Mouse (Mus musculus) induced T-regulatory cell, adult 2 months (primary cell): ENCODE data around the gene Slit3.

Experiments used
- DNase-seq: peaks from one replicate; pipeline ENCODE4 v3.0.0-alpha.2; 2012; ENCODE audit warnings: low read depth

Slit3 gene

DNA sequence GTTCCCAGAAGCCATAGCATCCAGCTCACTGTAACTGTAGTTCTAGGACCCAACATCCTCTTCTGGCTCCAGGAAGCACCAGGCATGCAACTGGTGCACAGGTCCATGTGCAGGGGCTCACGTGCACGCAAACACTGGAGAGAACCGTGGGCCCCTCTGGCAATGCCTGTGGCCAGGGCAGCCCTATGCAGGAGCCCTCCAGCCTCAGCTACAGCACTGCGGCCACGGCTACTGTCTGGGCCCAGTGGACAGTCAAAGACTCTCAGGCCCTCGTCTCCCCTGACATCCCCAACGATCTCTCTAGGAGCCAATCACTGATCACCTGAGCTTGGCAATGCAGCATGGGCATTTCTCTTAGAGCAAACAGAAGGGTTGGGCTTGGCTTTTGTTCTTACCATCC, 572.6 kb downstream of the Slit3 start:
- DNase-seq = no peak

GRCm38 (mm10) chr11:35697476-35697875, 576.5 kb downstream of the Slit3 start:
- DNase-seq = no peak

DNA sequence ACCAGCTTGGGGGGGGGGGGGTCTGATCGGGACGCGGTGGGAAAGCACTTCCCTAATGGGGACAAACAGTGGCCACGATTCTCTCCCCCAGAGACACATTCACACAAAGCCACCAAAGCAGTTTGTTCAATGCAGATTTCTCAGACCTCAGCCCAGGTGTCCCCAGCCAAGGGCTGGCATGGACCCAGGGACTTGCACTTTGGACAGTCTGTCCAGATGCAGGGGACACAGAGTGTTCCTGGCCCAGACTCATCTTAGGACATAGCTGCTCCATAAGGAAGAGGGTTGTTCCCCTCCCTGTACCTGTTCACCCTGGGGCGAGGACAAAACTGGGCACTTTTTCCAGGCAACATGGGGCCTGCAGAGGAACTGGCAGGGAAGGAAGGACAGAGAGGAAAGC, 577.9 kb downstream of the Slit3 start:
- DNase-seq = no peak

- DNase-seq = peak; percentile 7
Measured at GRCm38 (mm10) chr11:35703471-35703870, 582.4 kb downstream of the Slit3 start.

DNA sequence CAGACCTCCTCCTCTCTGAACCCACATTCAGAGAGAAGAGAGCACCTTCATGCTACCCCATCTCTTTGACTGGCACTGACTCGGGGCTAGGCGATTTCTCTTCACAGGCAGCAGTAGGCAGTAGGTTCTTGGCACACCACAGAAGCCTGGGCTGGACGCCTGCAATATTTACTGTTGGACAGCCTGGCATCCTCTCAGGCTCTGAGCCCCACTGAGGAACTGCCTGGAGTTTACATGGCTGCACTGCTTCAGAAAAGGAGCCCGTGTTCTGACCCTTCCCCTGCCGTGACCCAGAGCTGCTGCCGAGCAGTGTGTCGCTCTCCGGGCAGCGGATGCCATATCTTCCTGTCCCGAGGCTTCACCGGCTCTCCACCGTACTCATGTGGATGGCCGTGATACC, 583.4 kb downstream of the Slit3 start:
- DNase-seq = no peak

- DNase-seq = no peak
Measured at GRCm38 (mm10) chr11:35704927-35705326, 583.9 kb downstream of the Slit3 start.

GRCm38 (mm10) chr11:35707431-35707830, 586.4 kb downstream of the Slit3 start:
- DNase-seq = no peak

DNA sequence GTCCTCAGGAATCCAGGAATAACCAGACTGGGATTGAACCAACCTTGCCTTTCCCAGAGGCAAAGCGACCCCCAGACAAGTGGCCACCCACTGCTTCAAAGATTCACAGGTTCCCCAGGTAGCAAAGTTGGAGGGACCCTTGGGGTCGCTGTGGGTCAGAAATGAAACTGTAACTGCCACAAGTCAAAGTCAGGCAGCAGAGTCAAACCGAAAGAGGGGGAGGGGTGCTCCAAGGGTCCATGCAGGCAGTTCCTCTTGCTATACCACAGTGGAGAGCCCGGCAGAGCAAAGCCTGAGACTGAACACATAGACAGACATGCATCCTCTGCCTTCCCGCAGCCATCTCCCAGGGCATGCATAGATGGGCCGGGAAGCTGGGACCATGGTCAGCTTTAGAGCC, 590.3 kb downstream of the Slit3 start:
- no peak for DNase-seq

GRCm38 (mm10) chr11:35718881-35719280, 597.9 kb downstream of the Slit3 start:
- DNase-seq = no peak

GRCm38 (mm10) chr11:35723876-35724275, 602.9 kb downstream of the Slit3 start:
- DNase-seq = no peak

- no peak for DNase-seq
Measured at GRCm38 (mm10) chr11:35726341-35726846, 605.4 kb downstream of the Slit3 start.

GRCm38 (mm10) chr11:35728200-35728599, 607.2 kb downstream of the Slit3 start:
- DNase-seq = no peak

DNA sequence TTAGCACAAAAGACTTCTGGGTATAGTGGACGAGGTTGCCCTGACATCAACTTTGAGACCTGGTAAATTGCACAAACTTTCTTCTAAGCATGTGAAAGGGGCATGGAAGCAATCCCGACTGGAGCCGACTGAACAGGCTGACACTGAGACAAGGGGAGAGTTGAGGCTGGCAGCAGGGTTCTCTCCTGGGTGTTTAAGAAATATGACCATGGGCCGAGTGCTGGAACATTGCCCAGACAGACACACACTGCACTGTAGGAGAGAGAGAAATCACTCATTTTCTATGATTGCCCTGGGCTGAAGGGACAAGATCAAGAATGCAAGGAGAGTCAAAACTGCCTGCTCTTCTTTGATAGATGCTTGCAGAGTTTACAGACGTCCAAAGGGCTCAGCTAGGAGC, 608.2 kb downstream of the Slit3 start:
- no peak for DNase-seq

DNA sequence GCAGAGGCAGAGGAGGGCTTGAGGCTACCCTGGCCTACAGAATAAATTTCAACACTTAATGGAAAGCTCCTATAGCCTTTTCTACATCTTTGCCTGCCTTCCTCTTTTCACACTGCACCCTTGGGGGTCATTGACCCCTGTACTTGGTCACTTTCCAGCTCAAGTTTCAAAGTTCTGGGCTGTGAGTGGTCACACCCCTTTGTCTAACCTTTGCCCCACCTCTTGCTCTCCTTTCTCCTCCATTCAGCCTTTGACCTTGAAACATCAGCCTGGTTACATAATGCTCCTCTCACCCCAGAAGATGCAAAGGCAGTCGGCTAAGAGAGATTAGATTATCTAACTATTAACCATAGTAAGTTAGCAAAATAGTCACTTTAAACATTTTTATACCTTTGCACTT, 611.3 kb downstream of the Slit3 start:
- no peak for DNase-seq

GRCm38 (mm10) chr11:35736817-35737216, 615.8 kb downstream of the Slit3 start:
- no peak for DNase-seq

GRCm38 (mm10) chr11:35737262-35737661, 616.2 kb downstream of the Slit3 start:
- no peak for DNase-seq

DNA sequence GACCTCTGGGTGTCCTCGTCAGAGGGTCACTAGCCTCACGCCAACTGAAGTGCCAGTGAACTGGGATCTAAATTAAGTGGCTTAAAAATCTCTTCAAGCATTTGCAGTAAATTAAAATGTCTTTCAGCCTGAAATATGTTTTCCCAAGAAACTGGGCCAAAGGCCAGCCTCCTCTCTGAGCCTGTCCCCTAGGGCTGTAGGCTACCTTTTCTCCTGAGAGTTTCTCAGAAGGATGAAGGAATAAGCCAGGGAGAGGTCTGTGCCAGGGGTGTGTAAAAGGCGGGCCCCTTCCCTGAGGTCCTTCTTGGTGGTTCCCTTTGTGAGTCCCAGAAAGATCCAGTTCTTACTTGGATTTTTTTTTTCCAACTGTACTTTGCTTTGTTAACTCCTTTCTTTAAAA, 617.1 kb downstream of the Slit3 start:
- no peak for DNase-seq

DNA sequence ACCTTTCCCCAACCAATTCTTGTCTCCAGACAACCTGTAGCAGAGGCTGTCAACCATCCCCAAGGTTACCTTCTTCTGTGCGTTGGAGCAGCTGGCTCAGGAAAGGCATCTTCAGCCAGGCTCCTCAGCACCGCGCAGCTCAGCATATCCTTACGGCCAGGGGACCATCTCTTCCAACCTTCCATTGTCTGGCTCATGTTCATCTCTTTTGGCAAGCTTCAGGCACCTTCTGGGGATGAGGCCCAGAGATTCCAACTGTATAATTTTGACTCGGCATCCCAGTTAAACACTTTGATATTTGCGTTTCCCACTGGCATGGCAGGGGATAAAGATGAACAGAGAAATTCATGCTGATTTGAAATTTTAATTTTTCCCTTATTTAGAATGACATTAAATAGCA, 622.6 kb downstream of the Slit3 start:
- DNase-seq = no peak

GRCm38 (mm10) chr11:35744571-35744970, 623.5 kb downstream of the Slit3 start:
- DNase-seq = no peak

GRCm38 (mm10) chr11:35750578-35750977, 629.6 kb downstream of the Slit3 start:
- no peak for DNase-seq

DNA sequence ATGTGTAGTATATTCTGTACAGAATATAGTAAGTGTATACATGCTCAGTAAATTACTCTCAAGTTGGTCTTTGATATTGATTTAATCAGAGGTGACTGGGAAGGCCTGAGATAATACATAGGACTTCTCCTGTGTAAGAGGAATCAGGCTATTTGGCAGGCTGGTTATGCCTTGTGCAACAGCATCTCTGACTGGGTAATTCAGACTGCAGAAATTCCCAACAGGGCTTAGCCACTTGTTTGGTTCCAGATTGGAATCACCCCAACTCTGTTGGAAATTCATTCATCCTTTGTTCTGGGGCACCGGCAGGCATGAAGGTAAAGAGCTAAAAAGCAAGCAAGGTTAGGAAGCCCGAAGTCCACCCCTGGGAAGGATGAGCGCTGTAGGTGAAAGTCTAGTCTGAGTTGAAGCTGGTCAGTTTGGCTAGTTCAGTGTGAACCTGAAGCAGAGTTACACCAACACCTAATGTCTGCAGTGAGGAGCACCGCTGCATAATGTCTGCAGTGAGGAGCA, 633.9 kb downstream of the Slit3 start:
- DNase-seq = no peak

GRCm38 (mm10) chr11:35755546-35755945, 634.5 kb downstream of the Slit3 start:
- no peak for DNase-seq

GRCm38 (mm10) chr11:35756411-35757303, 635.6 kb downstream of the Slit3 start:
- DNase-seq = no peak
